Mouse (Mus musculus) ovary, postnatal 36 days (tissue): ENCODE measurements around the gene Pak4.

ENCODE experiments used
- DNase-seq: peaks from one replicate; pipeline ENCODE4 v3.0.0; 2022; ENCODE audit warnings: low spot score, mixed read lengths

Gene Pak4

GRCm38 (mm10) chr7:28587644-28588043 lies 10.3 kb downstream of the Pak4 start:
- no peak for DNase-seq

DNA sequence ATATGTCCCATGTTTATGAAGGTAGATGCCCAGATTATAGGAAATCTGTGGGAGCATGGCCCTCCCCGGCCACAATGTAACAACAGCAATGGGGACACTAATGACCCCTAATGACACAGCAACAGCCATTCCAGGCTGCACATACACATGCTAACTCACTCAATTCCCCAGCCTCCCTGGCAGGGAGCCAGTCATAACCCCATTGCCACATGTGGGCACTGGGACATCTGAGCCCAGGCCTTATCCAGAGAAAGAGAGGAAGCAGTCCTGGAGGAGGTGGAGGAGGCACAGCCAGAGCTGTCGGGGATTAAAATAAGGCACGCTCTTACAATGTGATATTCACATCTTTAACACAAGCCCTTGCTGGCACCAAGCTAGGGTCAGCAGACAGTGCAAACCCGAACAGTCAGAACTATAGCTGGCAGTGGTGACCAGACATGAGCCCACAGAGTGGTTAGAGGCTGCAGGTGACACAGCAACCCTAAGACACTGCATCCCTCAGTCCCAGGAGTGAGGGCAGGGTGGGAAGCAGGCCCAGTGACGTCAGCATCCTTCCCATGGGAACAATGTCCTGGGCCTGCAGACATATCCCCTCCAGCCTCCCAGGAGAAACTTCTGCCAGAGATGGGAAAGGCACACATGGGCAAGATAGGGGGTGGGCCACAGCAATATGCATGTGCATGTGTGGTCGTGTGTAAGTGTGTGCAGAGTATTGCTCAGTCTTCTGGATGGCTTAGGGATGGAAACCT lies 11.1 kb downstream of the Pak4 start:
- no peak for DNase-seq

- no peak for DNase-seq
These were observed 13.0 kb downstream of the Pak4 start for GRCm38 (mm10) chr7:28585001-28585400.

DNA sequence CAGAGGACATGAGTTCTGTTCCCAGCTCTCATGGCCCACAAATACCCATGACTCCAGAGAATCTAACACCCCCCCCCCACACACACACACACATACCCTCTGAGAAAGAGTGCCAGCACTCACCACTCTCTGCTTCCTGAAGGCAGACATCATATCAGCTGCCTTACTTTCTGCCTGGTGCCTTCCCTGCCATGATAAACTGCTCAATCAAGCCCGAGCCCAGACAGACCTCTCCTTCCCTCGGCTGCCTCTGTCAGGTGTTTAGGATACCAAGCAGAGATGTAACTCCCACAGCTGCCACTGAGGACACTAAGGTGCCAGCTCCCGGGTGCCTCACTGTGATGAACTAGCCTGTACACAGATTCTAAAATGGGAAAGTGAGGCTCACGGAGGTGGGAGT lies 13.5 kb downstream of the Pak4 start:
- DNase-seq, result no peak

- DNase-seq, result no peak
These were observed 14.2 kb downstream of the Pak4 start for GRCm38 (mm10) chr7:28583570-28584344.

DNA sequence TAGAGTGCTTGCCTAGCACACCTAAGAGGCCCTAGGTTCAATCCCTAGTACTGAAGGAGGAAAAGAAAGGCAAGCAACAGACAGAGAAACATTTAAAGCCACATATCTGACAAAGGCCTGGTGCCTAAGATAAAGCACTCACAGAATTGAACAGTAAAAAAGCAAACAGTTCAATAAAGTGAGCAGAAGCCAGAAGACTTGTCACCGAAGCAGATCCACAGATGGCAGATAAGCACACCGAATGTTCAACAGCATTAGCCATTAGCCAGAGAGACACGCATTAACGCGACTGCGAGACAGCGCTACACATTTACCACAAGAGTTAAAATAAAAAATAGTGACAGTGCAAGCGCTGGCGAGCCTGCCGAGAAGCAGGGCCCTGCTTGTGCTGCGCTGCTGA lies 15.1 kb downstream of the Pak4 start:
- no peak for DNase-seq

- DNase-seq, result no peak
These were observed 16.3 kb downstream of the Pak4 start for GRCm38 (mm10) chr7:28581721-28582120.

GRCm38 (mm10) chr7:28579826-28580225 lies 18.2 kb downstream of the Pak4 start:
- no peak for DNase-seq

GRCm38 (mm10) chr7:28578543-28579053 lies 19.4 kb downstream of the Pak4 start:
- no peak for DNase-seq

- DNase-seq, result peak; percentile 30
These were observed 20.0 kb downstream of the Pak4 start for GRCm38 (mm10) chr7:28577826-28578542.

DNA sequence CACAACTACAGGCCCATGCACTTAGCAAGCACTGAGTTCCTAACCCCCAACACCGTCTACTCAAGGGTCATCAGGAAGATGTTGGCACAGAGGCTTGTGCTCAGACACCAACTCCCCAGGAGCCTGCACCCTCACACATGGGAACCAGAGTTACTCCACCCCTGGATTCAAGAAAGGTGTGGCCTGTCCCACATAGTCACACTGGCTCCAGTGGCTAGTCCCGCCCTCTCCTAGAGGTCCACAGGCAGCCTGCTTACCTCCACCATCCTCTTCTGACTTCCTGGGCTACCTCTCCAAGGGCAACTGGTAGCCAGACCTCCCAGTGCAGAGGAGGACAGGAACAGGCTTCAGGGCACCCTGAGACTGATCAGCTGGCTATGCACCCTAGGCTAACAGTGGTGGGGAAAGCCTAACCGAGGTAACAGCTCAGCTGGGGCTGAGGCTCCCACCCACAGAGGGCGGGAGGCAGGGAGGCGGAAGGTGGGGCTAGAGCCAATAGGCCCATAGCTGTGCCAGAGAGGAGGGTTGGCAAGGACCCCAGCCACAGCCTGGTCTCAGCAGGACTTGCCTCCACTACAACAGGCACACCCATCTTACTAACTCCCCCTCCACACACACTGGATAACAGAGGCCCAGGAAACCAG lies 21.6 kb downstream of the Pak4 start:
- peak; percentile 71 for DNase-seq

DNA sequence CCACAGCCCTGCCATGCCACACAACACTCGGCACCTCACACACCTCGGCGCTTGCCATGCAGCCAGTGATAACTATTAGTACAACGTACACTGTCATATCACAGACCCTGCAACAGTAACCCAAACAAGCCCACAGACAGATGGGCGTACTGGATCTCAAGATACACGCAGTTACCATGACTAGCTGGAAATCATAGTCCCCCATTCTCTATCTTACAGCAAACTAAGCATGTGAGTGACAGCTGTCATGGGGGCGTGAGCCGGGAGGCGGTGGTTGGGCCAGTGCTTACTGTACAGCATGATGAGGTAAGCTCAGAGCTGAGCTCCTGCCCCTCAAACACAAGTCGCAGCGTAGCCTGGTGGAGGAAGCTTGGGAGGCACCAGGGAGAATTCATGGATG lies 22.4 kb downstream of the Pak4 start:
- no peak for DNase-seq

GRCm38 (mm10) chr7:28573236-28573635 lies 24.7 kb downstream of the Pak4 start:
- DNase-seq, result no peak

GRCm38 (mm10) chr7:28572689-28573088 lies 25.3 kb downstream of the Pak4 start:
- DNase-seq, result no peak

GRCm38 (mm10) chr7:28570982-28571682 lies 26.9 kb downstream of the Pak4 start:
- no peak for DNase-seq

DNA sequence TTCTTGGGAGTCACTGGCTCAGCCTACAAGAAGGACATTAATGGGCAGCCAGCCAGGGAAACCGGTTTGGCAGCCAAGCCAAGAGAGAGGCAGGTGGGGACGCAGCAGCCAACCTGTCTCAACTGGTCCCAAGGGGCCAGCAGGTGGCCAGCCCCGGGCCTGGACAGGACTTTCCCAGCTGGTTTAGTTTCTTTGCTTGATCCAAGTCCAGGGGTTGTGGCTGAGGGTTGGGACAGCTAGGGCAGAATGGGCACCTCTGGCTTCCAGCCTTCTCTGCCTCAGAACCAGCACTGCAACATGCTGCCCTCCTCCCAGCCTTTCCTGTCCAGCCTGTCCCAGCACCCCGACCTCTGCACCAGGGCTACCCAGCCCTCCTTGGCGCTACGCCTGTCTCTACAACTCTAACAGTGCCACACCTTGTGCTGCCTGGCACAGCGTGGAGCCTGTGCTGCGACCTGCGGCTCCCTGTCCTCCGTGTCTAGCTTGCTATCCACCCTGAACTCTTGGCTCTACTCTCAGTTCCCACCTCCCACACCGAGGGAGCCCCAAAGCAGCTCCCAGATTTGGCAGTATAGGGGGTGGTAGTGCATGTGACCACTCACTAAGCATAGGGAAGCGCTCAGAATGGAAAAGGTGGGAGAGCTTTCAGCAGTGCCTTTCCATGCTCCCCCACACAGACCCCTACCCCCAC lies 27.5 kb downstream of the Pak4 start:
- DNase-seq, result peak; percentile 67

- peak; percentile 42 for DNase-seq
These were observed 29.7 kb downstream of the Pak4 start for GRCm38 (mm10) chr7:28568253-28568652.

- DNase-seq, result no peak
These were observed 30.4 kb downstream of the Pak4 start for GRCm38 (mm10) chr7:28567539-28567938.

DNA sequence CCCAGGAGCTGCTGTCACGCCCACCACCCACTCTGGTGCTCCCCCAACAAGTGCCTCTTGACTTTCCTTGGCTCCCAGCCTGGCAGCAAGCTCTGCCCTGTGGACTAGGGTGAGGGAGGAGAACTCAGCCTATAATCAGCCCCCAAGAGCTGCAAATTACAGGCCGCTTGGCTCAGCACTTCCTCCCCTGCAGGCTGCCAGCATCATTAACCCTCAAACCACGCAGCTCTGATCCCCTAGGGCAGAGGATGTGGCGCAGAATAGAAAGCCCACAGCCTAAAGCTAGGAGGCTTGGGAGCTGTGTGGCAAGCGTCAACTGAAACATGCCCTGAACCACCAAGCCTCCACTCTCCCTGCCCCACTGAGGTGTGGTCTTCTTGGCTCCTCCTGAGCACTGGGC lies 32.6 kb downstream of the Pak4 start:
- DNase-seq, result no peak

GRCm38 (mm10) chr7:28562951-28563350 lies 35.0 kb downstream of the Pak4 start:
- no peak for DNase-seq

DNA sequence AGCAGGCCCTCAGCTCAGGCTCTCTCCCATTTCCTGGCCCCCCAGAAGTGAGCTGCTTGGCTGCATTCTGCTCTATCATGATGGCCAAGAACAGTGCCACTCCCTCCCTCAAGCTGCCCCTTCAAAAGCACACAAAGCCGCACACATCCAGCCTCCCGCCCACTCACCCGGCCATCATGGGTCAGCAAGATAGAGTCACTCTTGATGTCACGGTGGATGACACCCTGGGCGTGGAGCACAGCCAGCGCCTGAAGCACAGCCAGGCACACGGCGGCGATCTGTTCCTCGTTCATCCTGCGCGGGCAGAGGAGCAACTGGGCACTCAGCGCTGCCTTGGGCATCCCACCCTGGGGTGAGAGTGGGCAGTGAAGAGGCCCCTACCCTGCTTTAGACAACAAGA lies 35.6 kb downstream of the Pak4 start:
- DNase-seq, result no peak
